In genomic region chr11:68401428-68401827, GRCm38 (mm10) we compare ENCODE assay signal across 12 mouse cellular contexts.
"Had no signal": no experiment of that assay in that cellular context is flagged by ENCODE, and none has a peak within 500 bp of the region (broad histone marks: within the 10 kb centered on the region; RNA-seq: fewer than 3 reads in every experiment).

No protein-coding gene starts in this region.

- H3K9ac ChIP-seq: kidney, embryonic 15.5 days; liver, embryonic 15.5 days; neural tube, embryonic 13.5 days had no signal

- DNase-seq: kidney, adult 2 months; kidney, postnatal 14 days; lung, adult 2 months; lung, postnatal 36 days; right cerebral cortex, postnatal 14 days; thymus, postnatal 4 days had no signal

- H3K27ac ChIP-seq: kidney, embryonic 15.5 days; limb, embryonic 10.5 days; liver, embryonic 15.5 days; neural tube, embryonic 13.5 days had no signal

- H3K4me2 ChIP-seq: liver, embryonic 11.5 days; liver, embryonic 15.5 days had no signal

- H3K9me3 ChIP-seq: kidney, embryonic 15.5 days; limb, embryonic 10.5 days; liver, embryonic 15.5 days; neural tube, embryonic 13.5 days had no signal

- H3K36me3 ChIP-seq: kidney, embryonic 15.5 days; limb, embryonic 10.5 days; liver, embryonic 15.5 days; neural tube, embryonic 13.5 days had no signal

- H3K4me3 ChIP-seq: liver, embryonic 15.5 days had no signal

- ATAC-seq: lung, postnatal 0 days had no signal
